Mouse (Mus musculus): Measurements from ENCODE around the gene Bend4. TPM values are rescaled to one million over a fixed set of nuclear protein-coding genes. Genes with fewer than 3 reads are reported as not detected.

The Bend4 gene
- polyA plus RNA-seq (2014; fragmentation: Illumina TruSeq; extraction: RNeasy Lipid Tissue Mini Kit (QIAGEN cat#74804); ENCODE audit: insufficient read depth, low read depth, low replicate concordance): 0.59 TPM

GRCm38 (mm10) chr5:67427443-67428360 is at the start of gene Bend4:
Gene Bend4 (minus strand): TSS chr5:67428310.

Other genes with a start within 250 kb of the Bend4 start
- gene Tmem33, start 167.7 kb downstream of the Bend4 start, polyA plus RNA-seq (2014; fragmentation: Illumina TruSeq; extraction: RNeasy Lipid Tissue Mini Kit (QIAGEN cat#74804); ENCODE audit: insufficient read depth, low read depth, low replicate concordance): 45.5 TPM
- 38.2 TPM for gene Slc30a9, start 121.4 kb downstream of the Bend4 start, polyA plus RNA-seq (2014; fragmentation: Illumina TruSeq; extraction: RNeasy Lipid Tissue Mini Kit (QIAGEN cat#74804); ENCODE audit: insufficient read depth, low read depth, low replicate concordance)
- gene Shisa3, start 179.6 kb upstream of the Bend4 start, polyA plus RNA-seq (2014; fragmentation: Illumina TruSeq; extraction: RNeasy Lipid Tissue Mini Kit (QIAGEN cat#74804); ENCODE audit: insufficient read depth, low read depth, low replicate concordance): 0.51 TPM

All from lung, adult 10 weeks (tissue).